Mouse (Mus musculus): ENCODE data around the gene Ikbke. TPM values are rescaled to one million over a fixed set of nuclear protein-coding genes. Genes with fewer than 3 reads are reported as not detected.

Gene Ikbke
- polyA plus RNA-seq, 1 experiment from 2014 or later, result 1.4 TPM

DNA sequence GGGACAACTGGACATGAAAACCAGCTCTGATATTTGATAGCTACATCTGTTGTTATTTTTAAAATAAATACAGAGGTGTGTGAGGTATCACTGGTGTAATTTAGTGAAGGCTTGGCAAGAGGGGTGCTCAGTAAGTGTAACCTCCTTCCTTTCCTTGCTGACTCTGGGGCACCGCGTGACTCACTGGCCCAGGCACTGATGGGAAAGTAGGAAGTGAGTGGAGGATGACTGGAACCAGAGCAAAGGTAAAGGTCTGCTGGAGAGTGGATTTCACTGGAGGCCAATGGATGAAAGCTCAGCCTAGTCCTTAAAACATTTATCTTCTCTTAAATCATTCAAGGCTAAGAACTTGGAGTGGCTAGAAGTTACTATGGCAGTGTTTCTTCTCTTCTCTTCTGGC is 21.3 kb upstream of the Ikbke start:
- no peak overlapping the region for H3K4me2 ChIP-seq (replicated peaks)
- no peaks in the 10 kb centered on the region for H3K4me1 ChIP-seq (replicated peaks; ENCODE audit: control insufficient read depth, insufficient read depth, low read length)
- no peak overlapping the region for H3K9ac ChIP-seq
- H3K36me3 ChIP-seq (replicated peaks; ENCODE audit: control insufficient read depth, insufficient read depth), result peaks cover 52% of the 10 kb centered on the region
- H3K4me3 ChIP-seq (replicated peaks; ENCODE audit: low read length), result no peak overlapping the region
- H3K27ac ChIP-seq, result no peak overlapping the region
- WGBS, result 100% methylated on average over 2 of the region's 2 CpGs
- ATAC-seq (ENCODE audit: low FRiP score), result no peak
- no peaks in the 10 kb centered on the region for H3K27me3 ChIP-seq (ENCODE audit: control insufficient read depth, insufficient read depth, low read length)
- no peak for DNase-seq (ENCODE audit: low spot score)
- no peaks in the 10 kb centered on the region for H3K9me3 ChIP-seq (ENCODE audit: control insufficient read depth, low read length)

DNA sequence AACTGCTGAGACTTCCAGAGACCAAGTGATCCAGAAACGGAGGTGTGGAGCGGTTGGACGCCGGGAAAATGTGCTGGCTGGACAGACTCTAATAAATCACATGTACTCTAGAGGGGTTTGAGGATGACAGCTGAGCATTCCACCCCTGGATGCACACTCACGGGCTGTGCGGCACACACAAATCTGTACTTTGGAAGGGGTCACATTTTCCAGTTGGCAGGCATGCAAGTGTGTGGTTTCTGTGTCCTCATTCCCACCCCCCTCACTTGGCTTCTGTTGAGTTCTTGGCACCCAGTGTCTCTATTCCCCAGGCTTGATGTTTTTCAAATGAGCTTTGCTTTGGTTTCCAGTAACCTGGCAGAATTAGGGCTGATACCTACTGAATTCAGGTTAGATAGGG is 20.4 kb upstream of the Ikbke start:
- Histone ChIP-seq H3K9me3 (ENCODE audit: control insufficient read depth, low read length) (no peaks in the 10 kb centered on the region), H3K36me3 (replicated peaks; ENCODE audit: control insufficient read depth, insufficient read depth) (peaks cover 62% of the 10 kb centered on the region), H3K4me2 (replicated peaks) (no peak overlapping the region), H3K4me1 (replicated peaks; ENCODE audit: control insufficient read depth, insufficient read depth, low read length) (no peaks in the 10 kb centered on the region), H3K9ac (no peak overlapping the region), H3K27me3 (ENCODE audit: control insufficient read depth, insufficient read depth, low read length) (no peaks in the 10 kb centered on the region), H3K27ac (no peak overlapping the region), H3K4me3 (replicated peaks; ENCODE audit: low read length) (no peak overlapping the region)
- no peak for DNase-seq (ENCODE audit: low spot score)
- ATAC-seq (ENCODE audit: low FRiP score), result no peak
- WGBS, result 63% methylated on average over 6 of the region's 6 CpGs

DNA sequence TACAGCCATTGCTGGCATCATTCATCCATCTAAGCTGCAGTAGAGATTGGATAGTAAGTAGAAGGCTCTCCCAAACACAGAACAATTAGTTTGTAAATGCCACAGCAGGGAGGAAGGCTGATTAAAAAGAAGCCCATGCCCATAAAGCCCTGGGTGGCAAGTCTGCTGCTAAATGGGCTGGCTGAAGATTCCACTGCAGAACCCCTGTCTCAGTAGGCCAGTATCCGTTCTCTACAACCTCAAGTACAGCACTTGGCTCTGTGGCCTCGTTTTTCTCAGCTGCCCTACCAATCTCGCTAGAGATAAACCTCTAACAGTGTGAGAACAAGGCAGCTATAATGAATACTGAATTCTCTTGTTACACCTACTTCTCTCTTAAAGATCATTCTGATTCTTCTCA is 19.8 kb upstream of the Ikbke start:
- DNase-seq (ENCODE audit: low spot score) (no peak), ATAC-seq (ENCODE audit: low FRiP score) (no peak)
- Histone ChIP-seq H3K36me3 (replicated peaks; ENCODE audit: control insufficient read depth, insufficient read depth) (peaks cover 65% of the 10 kb centered on the region), H3K9ac (no peak overlapping the region), H3K4me3 (replicated peaks; ENCODE audit: low read length) (no peak overlapping the region), H3K27ac (no peak overlapping the region), H3K4me1 (replicated peaks; ENCODE audit: control insufficient read depth, insufficient read depth, low read length) (no peaks in the 10 kb centered on the region), H3K27me3 (ENCODE audit: control insufficient read depth, insufficient read depth, low read length) (no peaks in the 10 kb centered on the region), H3K9me3 (ENCODE audit: control insufficient read depth, low read length) (no peaks in the 10 kb centered on the region), H3K4me2 (replicated peaks) (no peak overlapping the region)
- 39% methylated on average over 3 of the region's 3 CpGs for WGBS

GRCm38 (mm10) chr1:131298171-131298570 is 18.8 kb upstream of the Ikbke start:
- ATAC-seq (ENCODE audit: low FRiP score) (no peak), DNase-seq (ENCODE audit: low spot score) (no peak)
- WGBS, result 88% methylated on average over 9 of the region's 9 CpGs
- Histone ChIP-seq H3K27me3 (ENCODE audit: control insufficient read depth, insufficient read depth, low read length) (no peaks in the 10 kb centered on the region), H3K36me3 (replicated peaks; ENCODE audit: control insufficient read depth, insufficient read depth) (peaks cover 70% of the 10 kb centered on the region), H3K27ac (no peak overlapping the region), H3K4me2 (replicated peaks) (no peak overlapping the region), H3K4me1 (replicated peaks; ENCODE audit: control insufficient read depth, insufficient read depth, low read length) (no peaks in the 10 kb centered on the region), H3K4me3 (replicated peaks; ENCODE audit: low read length) (no peak overlapping the region), H3K9ac (no peak overlapping the region), H3K9me3 (ENCODE audit: control insufficient read depth, low read length) (no peaks in the 10 kb centered on the region)

- Histone ChIP-seq H3K27ac (no peak overlapping the region), H3K9me3 (ENCODE audit: control insufficient read depth, low read length) (no peaks in the 10 kb centered on the region), H3K4me3 (replicated peaks; ENCODE audit: low read length) (no peak overlapping the region), H3K4me2 (replicated peaks) (no peak overlapping the region), H3K27me3 (ENCODE audit: control insufficient read depth, insufficient read depth, low read length) (no peaks in the 10 kb centered on the region), H3K36me3 (replicated peaks; ENCODE audit: control insufficient read depth, insufficient read depth) (peaks cover 83% of the 10 kb centered on the region), H3K9ac (no peak overlapping the region), H3K4me1 (replicated peaks; ENCODE audit: control insufficient read depth, insufficient read depth, low read length) (no peaks in the 10 kb centered on the region)
- WGBS, result 92% methylated on average over 7 of the region's 7 CpGs
- DNase-seq (ENCODE audit: low spot score) (no peak), ATAC-seq (ENCODE audit: low FRiP score) (no peak)
Measured at GRCm38 (mm10) chr1:131296726-131297125, 17.3 kb upstream of the Ikbke start.

DNA sequence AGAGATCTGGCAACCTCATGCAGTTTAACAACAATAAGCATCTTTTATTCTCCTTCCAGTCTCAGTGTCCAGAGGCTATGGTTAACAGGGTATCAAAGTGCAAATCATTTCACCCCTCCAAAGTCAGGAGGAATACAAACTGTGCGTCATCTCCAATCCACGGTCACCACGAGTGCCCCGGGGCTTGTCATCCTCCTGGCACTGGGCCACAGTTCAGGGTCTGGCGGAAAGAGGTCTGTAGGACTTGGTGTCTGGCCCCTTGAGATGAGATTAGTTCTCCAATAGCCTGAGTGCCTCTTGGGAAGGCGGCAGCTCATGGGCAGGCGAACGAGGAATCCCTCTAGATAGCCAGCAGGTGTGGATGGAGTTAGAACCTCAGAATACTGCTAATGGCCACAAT is 15.8 kb upstream of the Ikbke start:
- ATAC-seq (ENCODE audit: low FRiP score), result no peak
- no peak overlapping the region for H3K27ac ChIP-seq
- H3K27me3 ChIP-seq (ENCODE audit: control insufficient read depth, insufficient read depth, low read length), result no peaks in the 10 kb centered on the region
- H3K4me2 ChIP-seq (replicated peaks), result no peak overlapping the region
- WGBS, result 61% methylated on average over 8 of the region's 8 CpGs
- no peak overlapping the region for H3K4me3 ChIP-seq (replicated peaks; ENCODE audit: low read length)
- H3K9me3 ChIP-seq (ENCODE audit: control insufficient read depth, low read length), result no peaks in the 10 kb centered on the region
- no peak overlapping the region for H3K9ac ChIP-seq
- no peaks in the 10 kb centered on the region for H3K4me1 ChIP-seq (replicated peaks; ENCODE audit: control insufficient read depth, insufficient read depth, low read length)
- DNase-seq (ENCODE audit: low spot score), result no peak
- H3K36me3 ChIP-seq (replicated peaks; ENCODE audit: control insufficient read depth, insufficient read depth), result peaks cover 72% of the 10 kb centered on the region

DNA sequence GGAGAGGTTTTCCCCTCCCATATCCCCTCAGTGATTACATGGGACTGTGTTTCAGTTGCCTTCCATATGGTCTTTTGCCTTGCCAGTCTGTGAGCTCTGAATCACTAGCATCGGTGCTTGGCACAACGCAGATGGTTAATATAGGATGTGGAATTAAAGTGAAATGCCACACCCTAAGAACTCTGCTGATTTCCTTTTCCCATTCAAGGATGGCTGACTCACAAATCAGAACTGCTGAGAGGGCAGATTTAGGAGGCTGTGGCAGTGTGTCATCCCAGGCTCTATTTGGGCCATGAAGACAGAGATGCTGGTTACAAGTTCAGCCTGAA is 14.5 kb upstream of the Ikbke start:
- Histone ChIP-seq H3K9ac (no peak overlapping the region), H3K27ac (no peak overlapping the region), H3K4me1 (replicated peaks; ENCODE audit: control insufficient read depth, insufficient read depth, low read length) (no peaks in the 10 kb centered on the region), H3K36me3 (replicated peaks; ENCODE audit: control insufficient read depth, insufficient read depth) (peaks cover 69% of the 10 kb centered on the region), H3K4me2 (replicated peaks) (no peak overlapping the region), H3K4me3 (replicated peaks; ENCODE audit: low read length) (no peak overlapping the region), H3K27me3 (ENCODE audit: control insufficient read depth, insufficient read depth, low read length) (no peaks in the 10 kb centered on the region), H3K9me3 (ENCODE audit: control insufficient read depth, low read length) (no peaks in the 10 kb centered on the region)
- ATAC-seq (ENCODE audit: low FRiP score) (no peak), DNase-seq (ENCODE audit: low spot score) (no peak)
- WGBS, result 90% methylated on average over 2 of the region's 2 CpGs

DNA sequence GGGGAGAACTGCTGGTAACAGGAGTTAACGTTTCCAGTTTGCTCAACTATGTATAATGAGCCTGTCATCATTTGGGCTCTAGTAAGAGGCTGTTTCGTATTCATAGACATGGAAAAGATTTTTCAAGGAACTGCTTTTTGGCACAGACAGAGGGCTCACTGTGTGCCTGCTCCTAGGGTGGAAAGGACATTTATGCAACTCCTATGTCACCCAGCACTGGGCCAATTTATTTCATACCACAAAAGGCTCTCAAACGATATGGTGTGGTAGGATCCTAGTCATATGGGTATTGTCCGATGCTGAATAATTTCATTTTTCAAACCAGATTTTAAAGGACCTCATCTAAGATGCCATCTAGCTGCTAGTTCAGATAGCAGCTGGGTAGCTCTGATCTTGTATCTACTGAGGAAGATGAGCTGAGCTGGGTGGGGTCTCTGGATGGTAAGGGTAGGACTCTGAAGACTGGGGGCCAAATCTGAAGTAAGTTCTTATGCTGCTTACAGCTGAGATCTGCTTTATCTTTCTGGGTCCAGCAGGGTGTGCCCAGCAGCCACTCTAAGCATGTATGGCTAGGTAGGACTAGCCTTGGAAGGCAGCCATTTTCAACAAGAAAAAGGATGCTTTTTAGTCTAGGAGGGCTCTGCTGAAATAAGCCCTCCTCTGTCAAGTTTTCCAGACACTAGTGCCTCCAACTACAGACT is 14.0 kb upstream of the Ikbke start:
- Histone ChIP-seq H3K4me3 (replicated peaks; ENCODE audit: low read length) (no peak overlapping the region), H3K4me1 (replicated peaks; ENCODE audit: control insufficient read depth, insufficient read depth, low read length) (no peaks in the 10 kb centered on the region), H3K27me3 (ENCODE audit: control insufficient read depth, insufficient read depth, low read length) (no peaks in the 10 kb centered on the region), H3K9me3 (ENCODE audit: control insufficient read depth, low read length) (no peaks in the 10 kb centered on the region), H3K36me3 (replicated peaks; ENCODE audit: control insufficient read depth, insufficient read depth) (peaks cover 71% of the 10 kb centered on the region), H3K27ac (no peak overlapping the region), H3K4me2 (replicated peaks) (no peak overlapping the region), H3K9ac (no peak overlapping the region)
- no peak for ATAC-seq (ENCODE audit: low FRiP score)
- WGBS, result 84% methylated on average over 4 of the region's 4 CpGs
- DNase-seq (ENCODE audit: low spot score), result no peak

GRCm38 (mm10) chr1:131290648-131291047 is 11.2 kb upstream of the Ikbke start:
- DNase-seq (ENCODE audit: low spot score) (peak; percentile 66), ATAC-seq (ENCODE audit: low FRiP score) (no peak)
- no peaks in the 10 kb centered on the region for H3K9me3 ChIP-seq (ENCODE audit: control insufficient read depth, low read length)
- WGBS, result 61% methylated on average over 2 of the region's 2 CpGs
- H3K4me1 ChIP-seq (replicated peaks; ENCODE audit: control insufficient read depth, insufficient read depth, low read length), result no peaks in the 10 kb centered on the region
- no peak overlapping the region for H3K27ac ChIP-seq
- H3K36me3 ChIP-seq (replicated peaks; ENCODE audit: control insufficient read depth, insufficient read depth), result peaks cover 54% of the 10 kb centered on the region
- H3K27me3 ChIP-seq (ENCODE audit: control insufficient read depth, insufficient read depth, low read length), result no peaks in the 10 kb centered on the region
- no peak overlapping the region for H3K4me3 ChIP-seq (replicated peaks; ENCODE audit: low read length)
- H3K9ac ChIP-seq, result no peak overlapping the region
- no peak overlapping the region for H3K4me2 ChIP-seq (replicated peaks)

GRCm38 (mm10) chr1:131288938-131289337 is 9.5 kb upstream of the Ikbke start:
- Histone ChIP-seq H3K4me1 (replicated peaks; ENCODE audit: control insufficient read depth, insufficient read depth, low read length) (no peaks in the 10 kb centered on the region), H3K27ac (no peak overlapping the region), H3K9me3 (ENCODE audit: control insufficient read depth, low read length) (no peaks in the 10 kb centered on the region), H3K9ac (no peak overlapping the region), H3K36me3 (replicated peaks; ENCODE audit: control insufficient read depth, insufficient read depth) (peaks cover 42% of the 10 kb centered on the region), H3K4me2 (replicated peaks) (no peak overlapping the region), H3K27me3 (ENCODE audit: control insufficient read depth, insufficient read depth, low read length) (no peaks in the 10 kb centered on the region), H3K4me3 (replicated peaks; ENCODE audit: low read length) (no peak overlapping the region)
- ATAC-seq (ENCODE audit: low FRiP score) (no peak), DNase-seq (ENCODE audit: low spot score) (no peak)
- 93% methylated on average over 6 of the region's 6 CpGs for WGBS
